Mouse (Mus musculus): ENCODE measurements at regions not wholly inside any gene's neighbourhood (a gene's known extent, or its start where the extent isn't known, plus 50 kb on each side); places are given as distances from the start of the nearest gene placed in this dataset.
A peak's percentile ranks its signal among the peaks of the same experiment; 100 is the strongest.

DNA sequence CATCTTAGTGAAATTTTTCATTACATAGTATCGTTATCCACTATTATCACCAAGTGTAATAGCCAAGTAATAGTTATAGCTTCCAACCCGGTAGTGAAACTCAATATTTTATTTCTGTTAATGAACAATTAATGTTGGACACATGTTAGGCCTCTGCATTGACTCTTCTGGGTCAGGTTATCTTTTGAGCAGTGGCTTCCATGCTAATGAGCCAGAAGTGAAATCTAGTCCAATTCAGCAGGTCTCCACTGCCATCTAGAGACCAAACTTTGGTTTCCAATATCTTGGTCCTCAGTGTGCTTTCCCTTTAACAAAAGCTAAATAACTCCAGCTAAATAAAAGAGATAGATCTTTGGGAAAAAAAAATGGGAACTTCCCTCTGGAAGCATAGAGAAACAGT, 258.9 kb upstream of the Aldoart1 start:
- no peak for TF ChIP-seq EP300 (IDR thresholded peaks at IDR 0.05; ENCODE audit: low read depth)
- TF ChIP-seq CTCF (IDR thresholded peaks at IDR 0.05; ENCODE audit: low read depth), result peak; percentile 69
- 49% methylated on average over 2 of the region's 2 CpGs for WGBS (ENCODE audit: insufficient replicate concordance)
- Histone ChIP-seq H3K9me3 (ENCODE audit: low read length) (no peaks in the 10 kb centered on the region), H3K36me3 (replicated peaks; ENCODE audit: insufficient read depth, low read length) (no peaks in the 10 kb centered on the region), H3K9ac (replicated peaks) (no peak overlapping the region), H3K27me3 (ENCODE audit: insufficient read depth, low read length) (no peaks in the 10 kb centered on the region), H3K4me2 (ENCODE audit: low read depth, low read length) (no peak overlapping the region), H3K4me3 (ENCODE audit: low read depth, low read length) (no peak overlapping the region), H3K27ac (ENCODE audit: low read depth) (no peak overlapping the region), H3K4me1 (ENCODE audit: insufficient read depth) (no peaks in the 10 kb centered on the region)
- ATAC-seq (0 out of 2 replicates have a peak, but pooled peaks have one; percentile 48), DNase-seq (peak; percentile 16)
